Mouse (Mus musculus) hindbrain, postnatal 0 days (tissue): Measurements from ENCODE around the gene Bicdl1. TPM values are rescaled to one million over a fixed set of nuclear protein-coding genes. Genes with fewer than 3 reads are reported as not detected.

Experiments
- ATAC-seq: fragments of 200-750 bp; cut with Nextera tagmentation; 2 replicates; pipeline ENCODE4 v1.8.0; 2017; ENCODE audit warnings: mild to moderate bottlenecking, moderate TSS enrichment, moderate library complexity
- DNase-seq: peaks from one replicate; pipeline ENCODE4 v3.0.0-alpha.2; 2015; ENCODE audit warnings: low spot score
- H3K27ac ChIP-seq: fragments of 300-500 bp; sonication (generic); 2 replicates; pipeline ENCODE4 v1.5.1; 2014; ENCODE audit warnings: mild to moderate bottlenecking
- H3K27me3 ChIP-seq: fragments of 300-500 bp; sonication (generic); 2 replicates; pipeline ENCODE4 v1.6.1; 2014; ENCODE audit warnings: low read length, mixed read lengths; ENCODE audit not compliant: insufficient read depth
- H3K36me3 ChIP-seq: fragments of 300-500 bp; sonication (generic); 2 replicates; pipeline ENCODE4 v1.6.1; 2014; ENCODE audit warnings: low read length, mixed read lengths; ENCODE audit not compliant: insufficient read depth
- H3K4me1 ChIP-seq: fragments of 300-500 bp; sonication (generic); 2 replicates; pipeline ENCODE4 v1.6.1; 2014; ENCODE audit warnings: antibody characterized with exemption, low read length, mixed read lengths; ENCODE audit not compliant: insufficient read depth
- H3K4me2 ChIP-seq: fragments of 300-500 bp; sonication (generic); 2 replicates; pipeline ENCODE4 v1.6.1; 2014; ENCODE audit warnings: low read depth, mild to moderate bottlenecking, low read length, moderate library complexity, mixed read lengths
- H3K4me3 ChIP-seq: fragments of 300-500 bp; sonication (generic); 2 replicates; pipeline ENCODE4 v1.5.1; 2014; ENCODE audit warnings: low read length
- H3K9ac ChIP-seq: fragments of 300-500 bp; sonication (generic); replicated peaks from 2 replicates; pipeline ENCODE4 v1.6.1; 2014; ENCODE audit warnings: mild to moderate bottlenecking, low read length, moderate library complexity, mixed read lengths
- H3K9me3 ChIP-seq: fragments of 300-500 bp; sonication (generic); 2 replicates; pipeline ENCODE4 v1.6.1; 2016; ENCODE audit warnings: low read length, mixed read lengths
- CTCF ChIP-seq: IDR thresholded peaks from 2 replicates; pipeline ENCODE4 v1.5.1; 2016; ENCODE audit warnings: antibody characterized with exemption, control low read depth, low read depth
- WGBS: fragments of 180-500 bp; shearing (Covaris S2); extraction: QIAGEN DNeasy Blood & Tissue Kit; methylation state at CpG from one replicate; pipeline ENCODE4 v1.1.7; 2014; 5-methylcytosine and 5-hydroxymethylcytosine counted together
- polyA plus RNA-seq: library from polyadenylated mRNA; unstranded; fragments of >200 nt; fragmentation: Nextera tagmentation; extraction: Ambion mirVana; gene quantifications from 2 replicates; pipeline ENCODE4 v1.2.1, GENCODE M21; 2015
- total RNA-seq: library from RNA; depleted of rRNA; stranded (reverse); fragments of >200 nt; gene quantifications from 2 replicates; pipeline ENCODE4 v1.2.3, GENCODE M21; 2014

The Bicdl1 gene
- total and polyA plus RNA-seq, 2 experiments from 2014 or later, result 28.8 to 124 TPM

- no peak for TF ChIP-seq CTCF
- H3K36me3 ChIP-seq, result no peaks in the 10 kb centered on the region
- H3K4me1 ChIP-seq, result no peaks in the 10 kb centered on the region
- ATAC-seq (no peak), DNase-seq (no peak)
- H3K4me2 ChIP-seq, result no peak overlapping the region
- WGBS, result 93% methylated on average over 3 of the region's 3 CpGs
- no peaks in the 10 kb centered on the region for H3K9me3 ChIP-seq
- H3K9ac ChIP-seq, result no peak overlapping the region
- no peaks in the 10 kb centered on the region for H3K27me3 ChIP-seq
- H3K27ac ChIP-seq, result no peak overlapping the region
- H3K4me3 ChIP-seq, result no peak overlapping the region
Observed at GRCm38 (mm10) chr5:115717106-115717505, 14.3 kb downstream of the Bicdl1 start.

- no peaks in the 10 kb centered on the region for H3K36me3 ChIP-seq
- H3K27ac ChIP-seq, result no peak overlapping the region
- DNase-seq (no peak), ATAC-seq (no peak)
- H3K4me3 ChIP-seq, result no peak overlapping the region
- no peaks in the 10 kb centered on the region for H3K9me3 ChIP-seq
- H3K9ac ChIP-seq, result no peak overlapping the region
- 74% methylated on average over 6 of the region's 6 CpGs for WGBS
- no peak overlapping the region for H3K4me2 ChIP-seq
- no peaks in the 10 kb centered on the region for H3K4me1 ChIP-seq
- TF ChIP-seq CTCF, result no peak
- no peaks in the 10 kb centered on the region for H3K27me3 ChIP-seq
Observed at GRCm38 (mm10) chr5:115716426-115716825, 15.0 kb downstream of the Bicdl1 start.

GRCm38 (mm10) chr5:115714761-115715160 lies 16.7 kb downstream of the Bicdl1 start:
- TF ChIP-seq CTCF, result no peak
- ATAC-seq, result no peak
- 85% methylated on average over 7 of the region's 7 CpGs for WGBS

GRCm38 (mm10) chr5:115712487-115712886 lies 18.9 kb downstream of the Bicdl1 start:
- Histone ChIP-seq H3K4me2 (no peak overlapping the region), H3K4me3 (no peak overlapping the region), H3K9ac (no peak overlapping the region), H3K36me3 (no peaks in the 10 kb centered on the region), H3K4me1 (no peaks in the 10 kb centered on the region), H3K27me3 (no peaks in the 10 kb centered on the region), H3K27ac (no peak overlapping the region), H3K9me3 (no peaks in the 10 kb centered on the region)
- TF ChIP-seq CTCF, result no peak
- ATAC-seq, result no peak
- DNase-seq, result no peak
- 77% methylated on average over 6 of the region's 6 CpGs for WGBS

More at GRCm38 (mm10) chr5:115714761-115715160, 16.7 kb downstream of the Bicdl1 start:
- Histone ChIP-seq H3K4me1 (no peaks in the 10 kb centered on the region), H3K9ac (no peak overlapping the region), H3K27ac (no peak overlapping the region), H3K4me2 (no peak overlapping the region), H3K36me3 (no peaks in the 10 kb centered on the region), H3K27me3 (no peaks in the 10 kb centered on the region), H3K9me3 (no peaks in the 10 kb centered on the region), H3K4me3 (no peak overlapping the region)
- no peak for DNase-seq

GRCm38 (mm10) chr5:115711636-115712419 lies 19.6 kb downstream of the Bicdl1 start:
- H3K4me3 ChIP-seq, result no peak overlapping the region
- 54% methylated on average over 11 of the region's 11 CpGs for WGBS
- no peak overlapping the region for H3K27ac ChIP-seq
- H3K4me1 ChIP-seq, result no peaks in the 10 kb centered on the region
- ATAC-seq (no peak), DNase-seq (peak; percentile 58)
- H3K36me3 ChIP-seq, result no peaks in the 10 kb centered on the region
- H3K27me3 ChIP-seq, result no peaks in the 10 kb centered on the region
- no peaks in the 10 kb centered on the region for H3K9me3 ChIP-seq
- TF ChIP-seq CTCF, result no peak
- no peak overlapping the region for H3K4me2 ChIP-seq
- H3K9ac ChIP-seq, result no peak overlapping the region

GRCm38 (mm10) chr5:115710171-115710570 lies 21.2 kb downstream of the Bicdl1 start:
- H3K27ac ChIP-seq, result no peak overlapping the region
- no peaks in the 10 kb centered on the region for H3K4me1 ChIP-seq
- no peaks in the 10 kb centered on the region for H3K9me3 ChIP-seq
- no peak for DNase-seq
- no peaks in the 10 kb centered on the region for H3K27me3 ChIP-seq
- H3K9ac ChIP-seq, result no peak overlapping the region
- no peak overlapping the region for H3K4me2 ChIP-seq
- 88% methylated on average over 4 of the region's 4 CpGs for WGBS
- TF ChIP-seq CTCF, result no peak
- no peaks in the 10 kb centered on the region for H3K36me3 ChIP-seq
- ATAC-seq, result no peak
- no peak overlapping the region for H3K4me3 ChIP-seq

GRCm38 (mm10) chr5:115708930-115709329 lies 22.5 kb downstream of the Bicdl1 start:
- no peaks in the 10 kb centered on the region for H3K9me3 ChIP-seq
- no peak overlapping the region for H3K27ac ChIP-seq
- H3K36me3 ChIP-seq, result no peaks in the 10 kb centered on the region
- no peak for DNase-seq
- TF ChIP-seq CTCF, result no peak
- no peak for ATAC-seq
- no peak overlapping the region for H3K4me2 ChIP-seq
- 58% methylated on average over 3 of the region's 3 CpGs for WGBS
- no peaks in the 10 kb centered on the region for H3K4me1 ChIP-seq
- H3K27me3 ChIP-seq, result no peaks in the 10 kb centered on the region
- no peak overlapping the region for H3K9ac ChIP-seq
- no peak overlapping the region for H3K4me3 ChIP-seq
